Mouse (Mus musculus): ENCODE results near the gene Tmem88. TPM values are rescaled to one million over a fixed set of nuclear protein-coding genes. Genes with fewer than 3 reads are reported as not detected.

The Tmem88 gene
- polyA plus RNA-seq, 1 experiment from 2014 or later = 7.1 TPM

Other genes with a start within 250 kb of the Tmem88 start
- not detected in 2 replicates for gene Alox12b, start 241.2 kb downstream of the Tmem88 start, polyA plus RNA-seq (2015; fragmentation: Nextera tagmentation; extraction: Ambion mirVana)
- gene Alox8, start 200.4 kb downstream of the Tmem88 start, polyA plus RNA-seq (2015; fragmentation: Nextera tagmentation; extraction: Ambion mirVana) = 0.05 and 0.06 TPM in 2 replicates
- not detected in 2 replicates for gene Gucy2e, start 161.2 kb downstream of the Tmem88 start, polyA plus RNA-seq (2015; fragmentation: Nextera tagmentation; extraction: Ambion mirVana)
- gene Cntrob, start 74.5 kb downstream of the Tmem88 start, polyA plus RNA-seq (2015; fragmentation: Nextera tagmentation; extraction: Ambion mirVana) = 7.0 and 8.3 TPM in 2 replicates
- gene Trappc1, start 74.3 kb downstream of the Tmem88 start, polyA plus RNA-seq (2015; fragmentation: Nextera tagmentation; extraction: Ambion mirVana) = 74.8 and 77.7 TPM in 2 replicates
- gene Kcnab3, start 72.0 kb downstream of the Tmem88 start, polyA plus RNA-seq (2015; fragmentation: Nextera tagmentation; extraction: Ambion mirVana) = 0.13 and 0.26 TPM in 2 replicates
- gene Rnf227, start 57.8 kb downstream of the Tmem88 start, polyA plus RNA-seq (2015; fragmentation: Nextera tagmentation; extraction: Ambion mirVana) = 0.97 and 1.3 TPM in 2 replicates
- 3.4 and 5.8 TPM in 2 replicates for gene Chd3, start 28.8 kb downstream of the Tmem88 start, polyA plus RNA-seq (2015; fragmentation: Nextera tagmentation; extraction: Ambion mirVana)
- gene Naa38, start 2.7 kb downstream of the Tmem88 start, polyA plus RNA-seq (2015; fragmentation: Nextera tagmentation; extraction: Ambion mirVana) = 77.2 and 88.0 TPM in 2 replicates
- gene Cyb5d1, start 2.6 kb downstream of the Tmem88 start, polyA plus RNA-seq (2015; fragmentation: Nextera tagmentation; extraction: Ambion mirVana) = 9.6 and 11.0 TPM in 2 replicates
- gene Kdm6b, start 15.4 kb upstream of the Tmem88 start, polyA plus RNA-seq (2015; fragmentation: Nextera tagmentation; extraction: Ambion mirVana) = 4.0 TPM in 2 replicates
- 0.07 and 0.20 TPM in 2 replicates for gene Dnah2, start 150.9 kb upstream of the Tmem88 start, polyA plus RNA-seq (2015; fragmentation: Nextera tagmentation; extraction: Ambion mirVana)
- 0.50 and 0.58 TPM in 2 replicates for gene Efnb3, start 162.0 kb upstream of the Tmem88 start, polyA plus RNA-seq (2015; fragmentation: Nextera tagmentation; extraction: Ambion mirVana)
- gene Wrap53, start 182.0 kb upstream of the Tmem88 start, polyA plus RNA-seq (2015; fragmentation: Nextera tagmentation; extraction: Ambion mirVana) = 15.9 and 16.9 TPM in 2 replicates
- gene Trp53, start 182.1 kb upstream of the Tmem88 start, polyA plus RNA-seq (2015; fragmentation: Nextera tagmentation; extraction: Ambion mirVana) = 62.4 and 63.8 TPM in 2 replicates
- gene Atp1b2, start 207.7 kb upstream of the Tmem88 start, polyA plus RNA-seq (2015; fragmentation: Nextera tagmentation; extraction: Ambion mirVana) = 14.1 and 14.7 TPM in 2 replicates
- 26.6 and 27.2 TPM in 2 replicates for gene Shbg, start 219.7 kb upstream of the Tmem88 start, polyA plus RNA-seq (2015; fragmentation: Nextera tagmentation; extraction: Ambion mirVana)
- gene Sat2, start 223.8 kb upstream of the Tmem88 start, polyA plus RNA-seq (2015; fragmentation: Nextera tagmentation; extraction: Ambion mirVana) = 10.2 and 11.1 TPM in 2 replicates
- 7.3 and 9.7 TPM in 2 replicates for gene Fxr2, start 234.8 kb upstream of the Tmem88 start, polyA plus RNA-seq (2015; fragmentation: Nextera tagmentation; extraction: Ambion mirVana)